Mouse (Mus musculus): Measurements from ENCODE around the gene Rasgef1c.

The Rasgef1c gene

DNA sequence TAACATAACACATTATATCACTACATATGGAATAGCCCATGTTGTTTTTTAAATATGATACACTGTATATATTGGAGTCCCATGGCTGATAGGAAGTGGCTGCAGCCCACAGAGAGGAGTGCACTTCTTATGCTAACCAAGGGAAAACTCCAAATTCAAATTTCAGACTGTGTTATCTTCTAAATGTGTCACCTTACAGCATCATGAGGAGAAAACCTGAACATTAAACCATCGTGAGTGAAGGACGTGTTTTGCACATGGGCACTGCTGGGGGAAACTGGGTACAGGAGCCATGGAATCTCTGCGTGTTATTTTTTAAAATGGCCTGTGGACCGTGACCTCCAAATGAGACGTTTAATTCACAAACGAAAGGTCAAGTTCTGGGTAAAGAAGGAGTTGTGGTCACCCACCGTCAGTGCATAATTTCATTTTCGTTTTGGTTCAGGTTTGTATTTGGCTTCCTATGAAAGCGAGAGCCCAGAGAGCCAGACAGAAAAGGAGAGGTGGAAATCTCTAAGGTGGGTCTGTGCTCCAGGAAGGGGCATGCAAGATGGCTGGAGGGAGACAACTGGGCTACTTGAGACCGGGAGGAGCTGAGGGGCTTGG, 76.4 kb downstream of the Rasgef1c start:
- DNase-seq (ENCODE audit: low read depth): no peak

- no peak for DNase-seq (ENCODE audit: low read depth)
Measured at GRCm38 (mm10) chr11:49978935-49979334, 77.3 kb downstream of the Rasgef1c start.

DNA sequence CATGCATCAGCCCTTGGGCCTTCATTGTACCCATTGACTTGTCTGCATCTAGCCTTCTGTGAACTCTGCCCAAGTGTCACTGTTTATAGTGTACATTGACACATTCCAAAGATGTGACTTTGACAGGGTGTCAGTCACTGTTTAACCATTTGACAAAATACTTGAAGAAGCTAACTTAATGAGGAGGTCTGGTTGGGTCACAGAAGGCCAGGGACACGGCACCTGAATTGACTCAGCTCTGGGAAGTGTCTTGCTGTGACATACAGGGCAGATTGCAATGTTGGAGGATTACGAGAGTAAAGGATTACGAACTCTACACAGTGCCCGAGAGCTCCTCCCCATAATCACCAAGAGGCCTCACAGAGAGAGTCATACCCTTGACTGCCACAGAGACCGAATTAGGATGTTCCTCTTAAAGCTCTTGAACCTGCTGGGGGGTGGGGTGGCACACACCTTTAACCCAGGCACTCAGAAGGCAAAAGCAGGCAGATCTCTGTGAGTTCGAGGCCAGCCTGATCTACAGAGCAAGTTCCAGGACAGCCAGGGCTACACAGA, 79.1 kb downstream of the Rasgef1c start:
- no peak for DNase-seq (ENCODE audit: low read depth)

DNA sequence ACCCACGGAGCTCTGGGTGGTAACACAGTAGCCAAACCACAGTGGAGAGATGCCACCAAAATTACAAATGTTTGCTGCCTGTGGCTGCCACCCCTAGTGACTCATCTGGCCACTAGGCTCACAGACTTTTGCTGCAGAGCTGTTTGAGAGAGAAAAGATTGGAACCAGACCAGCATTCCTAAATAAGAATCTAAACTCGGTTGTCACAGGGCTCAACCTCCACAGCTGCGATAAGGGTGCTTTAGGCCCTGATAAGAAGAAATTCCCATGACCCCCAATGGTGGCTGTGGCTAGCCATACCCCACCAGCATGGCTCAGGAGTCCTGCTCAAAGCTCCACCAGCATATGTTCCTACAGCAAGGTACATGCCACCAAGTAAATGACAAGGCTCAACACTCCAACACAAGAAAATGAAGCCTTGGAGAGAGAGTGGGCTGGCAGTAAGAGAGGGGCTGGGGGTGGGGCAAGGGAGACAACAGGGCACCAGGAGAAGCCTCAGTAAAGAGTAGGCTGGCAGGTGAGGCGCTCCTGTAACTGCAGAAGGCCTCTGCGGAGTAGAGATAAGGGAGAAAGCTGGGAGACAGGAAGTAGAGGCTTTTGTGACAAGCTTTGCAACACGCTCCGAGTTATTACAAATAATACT, 79.8 kb downstream of the Rasgef1c start:
- peak; percentile 13 for DNase-seq (ENCODE audit: low read depth)

DNA sequence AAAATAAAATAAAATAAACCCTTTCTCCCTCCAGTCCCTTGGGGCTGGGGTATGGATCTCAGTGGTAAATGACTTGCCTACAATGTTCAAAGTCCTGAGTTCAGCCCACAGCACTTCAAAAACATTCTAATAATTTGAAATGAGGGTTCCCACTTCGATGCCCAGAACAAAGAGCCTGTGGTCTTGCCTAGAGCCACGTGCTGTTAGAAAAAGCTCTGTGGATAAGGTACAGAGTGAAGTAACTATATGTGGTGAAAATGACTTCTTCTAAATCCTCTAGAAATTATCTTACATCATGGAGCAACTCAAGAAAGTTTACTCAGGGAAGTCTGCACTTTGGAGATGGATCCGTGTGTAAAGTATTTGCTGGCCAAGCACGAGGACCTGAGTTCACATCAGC, 80.5 kb downstream of the Rasgef1c start:
- no peak for DNase-seq (ENCODE audit: low read depth)

DNA sequence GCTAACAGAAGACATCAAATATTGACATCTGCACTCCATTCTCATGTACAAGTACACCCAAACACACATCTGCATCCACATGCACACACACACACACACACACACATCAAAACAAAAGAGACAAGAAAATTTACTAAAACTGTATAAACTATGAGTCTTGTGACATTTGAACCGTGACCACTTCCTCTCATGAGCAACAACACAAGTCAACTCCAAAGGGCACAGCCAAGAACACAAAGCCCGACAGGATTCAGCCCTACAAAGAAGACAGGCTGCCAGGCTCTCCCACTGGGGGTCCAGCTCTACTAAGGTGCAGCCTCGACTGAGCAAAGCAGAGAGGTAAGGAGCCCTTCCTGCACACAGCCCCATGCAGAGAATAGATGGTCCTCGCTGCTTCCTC, 81.2 kb downstream of the Rasgef1c start:
- DNase-seq (ENCODE audit: low read depth): no peak

DNA sequence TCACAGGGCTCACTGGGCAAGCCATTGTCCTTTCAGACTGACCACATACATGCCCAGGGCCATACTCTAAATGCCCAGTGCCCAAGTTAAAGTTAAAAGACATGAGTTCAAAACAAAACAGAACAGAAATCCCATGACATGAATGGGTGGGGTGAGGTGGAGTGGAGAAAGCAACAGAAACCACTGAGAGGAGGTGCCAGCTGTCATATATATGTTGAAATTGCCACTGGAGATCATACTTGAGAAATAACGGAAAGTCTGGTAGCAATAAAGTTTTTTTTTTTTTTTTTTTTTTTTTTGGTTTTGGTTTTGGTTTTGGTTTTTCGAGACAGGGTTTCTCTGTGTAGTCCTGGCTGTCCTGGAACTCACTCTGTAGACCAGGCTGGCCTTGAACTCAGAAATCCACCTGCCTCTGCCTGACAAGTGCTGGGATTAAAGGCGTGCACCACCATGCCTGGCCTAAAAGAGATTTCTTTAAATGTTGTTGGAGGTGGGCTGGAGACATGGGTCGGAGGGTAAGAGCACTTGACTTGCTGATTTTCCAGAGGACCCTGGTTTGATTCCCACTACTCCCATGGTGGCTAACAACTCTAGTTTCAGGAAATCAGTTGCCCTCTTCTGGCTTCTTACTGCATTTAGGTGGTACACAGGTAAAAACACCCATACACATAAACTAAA, 82.4 kb downstream of the Rasgef1c start:
- peak; percentile 20 for DNase-seq (ENCODE audit: low read depth)

DNA sequence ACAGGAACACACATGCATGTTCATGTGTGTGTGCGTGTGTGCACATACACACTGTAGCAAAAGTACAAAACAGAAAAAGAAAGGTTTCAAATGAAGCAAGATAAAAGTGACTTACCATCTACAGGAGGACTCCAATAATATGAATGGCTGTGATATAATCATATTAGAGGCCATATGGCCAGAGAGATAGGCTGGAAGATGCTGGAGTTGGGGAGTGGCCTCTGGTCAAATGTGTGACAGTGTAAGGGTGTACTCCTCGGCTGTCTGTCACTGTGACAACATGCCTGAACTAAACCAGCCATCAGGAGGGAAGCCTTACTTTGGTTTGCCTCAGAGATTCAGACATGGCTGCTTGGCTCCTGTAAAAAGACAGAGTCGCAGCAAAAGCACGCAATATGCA, 83.4 kb downstream of the Rasgef1c start:
- DNase-seq (ENCODE audit: low read depth): no peak

DNA sequence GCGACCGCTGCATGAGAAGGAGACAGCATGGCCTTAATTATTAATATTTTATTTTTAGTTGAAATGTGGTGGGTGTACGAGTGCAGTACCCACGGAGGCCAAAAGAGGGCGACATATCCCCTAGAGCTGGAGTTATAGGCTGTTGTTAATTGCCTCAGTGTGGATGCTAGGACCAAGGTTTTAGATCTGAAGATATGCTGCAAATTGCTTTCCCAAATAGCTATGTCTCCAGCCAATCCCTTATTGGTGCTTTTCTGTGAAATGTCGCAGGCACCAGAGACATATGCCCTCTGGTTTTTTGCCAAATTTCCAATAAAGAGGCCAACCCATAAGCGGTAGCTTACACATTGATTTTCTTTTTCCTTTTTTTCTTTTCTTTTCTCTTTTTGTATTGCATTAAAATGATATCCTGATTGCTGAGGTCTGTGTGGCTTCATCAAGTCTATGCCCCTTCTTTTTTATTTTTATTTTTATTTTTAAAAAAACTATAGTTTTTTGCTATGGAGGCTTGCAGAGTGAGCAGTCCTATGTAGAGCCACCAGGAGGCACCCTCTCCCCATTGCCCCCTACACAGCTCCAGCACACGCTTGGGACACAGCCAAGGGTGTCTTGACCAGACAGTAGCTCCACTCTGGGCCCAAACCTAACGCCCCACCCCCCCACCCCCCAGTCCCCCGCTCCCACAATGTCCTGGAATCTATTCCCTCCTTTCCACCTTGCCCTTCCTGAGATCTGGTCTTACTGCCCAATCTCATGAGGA, 84.8 kb downstream of the Rasgef1c start:
- DNase-seq (ENCODE audit: low read depth): peak; percentile 76

GRCm38 (mm10) chr11:49994536-49994935, 92.9 kb downstream of the Rasgef1c start:
- DNase-seq (ENCODE audit: low read depth): no peak

- no peak for DNase-seq (ENCODE audit: low read depth)
Measured at GRCm38 (mm10) chr11:49996398-49996797, 94.8 kb downstream of the Rasgef1c start.

- DNase-seq (ENCODE audit: low read depth): peak; percentile 65
Measured at GRCm38 (mm10) chr11:49997321-49997720, 95.7 kb downstream of the Rasgef1c start.

DNA sequence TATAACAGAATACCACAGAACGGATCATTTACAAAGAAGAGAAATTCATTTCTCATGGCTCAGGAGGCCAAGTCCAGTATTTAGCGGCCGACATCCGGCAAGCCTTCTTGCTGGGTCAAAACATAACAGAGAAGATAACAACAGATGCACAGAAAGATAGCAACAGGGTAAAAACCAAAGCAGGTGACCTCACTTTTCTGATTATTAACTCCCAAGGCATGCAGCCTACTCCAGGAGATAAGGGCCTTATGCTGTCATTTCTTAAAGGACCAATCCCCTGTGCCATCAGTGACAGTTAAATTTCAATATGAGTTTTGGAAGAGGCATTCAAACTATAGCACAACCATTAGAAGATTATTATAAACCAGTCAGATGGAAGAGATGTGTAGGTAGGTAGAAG, 101.2 kb downstream of the Rasgef1c start:
- no peak for DNase-seq (ENCODE audit: low read depth)

DNA sequence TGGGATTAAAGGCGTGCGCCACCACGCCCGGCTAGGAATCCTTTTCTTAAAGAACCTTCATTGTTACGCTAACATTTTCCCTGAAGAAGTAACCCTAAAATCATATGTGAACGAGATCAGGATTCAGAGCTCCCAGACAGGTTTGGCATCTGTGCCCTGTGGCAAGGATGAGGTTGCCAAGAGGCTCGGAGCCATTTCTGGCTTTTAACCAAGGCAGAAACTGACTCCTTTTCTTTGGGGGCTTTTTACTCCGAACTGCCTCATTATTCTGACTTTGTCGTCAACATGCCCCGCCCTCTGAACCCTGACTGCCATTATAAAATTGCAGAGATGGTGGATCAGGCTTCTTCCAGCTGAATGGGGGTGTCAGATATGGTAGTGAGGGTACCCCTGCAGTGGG, 106.1 kb downstream of the Rasgef1c start:
- DNase-seq (ENCODE audit: low read depth): no peak

GRCm38 (mm10) chr11:50008231-50008630, 106.6 kb downstream of the Rasgef1c start:
- DNase-seq (ENCODE audit: low read depth): no peak

- DNase-seq (ENCODE audit: low read depth): no peak
Measured at GRCm38 (mm10) chr11:50013016-50013415, 111.4 kb downstream of the Rasgef1c start.

GRCm38 (mm10) chr11:50016503-50016902, 114.9 kb downstream of the Rasgef1c start:
- no peak for DNase-seq (ENCODE audit: low read depth)

GRCm38 (mm10) chr11:50017511-50017910, 115.9 kb downstream of the Rasgef1c start:
- DNase-seq (ENCODE audit: low read depth): no peak

DNA sequence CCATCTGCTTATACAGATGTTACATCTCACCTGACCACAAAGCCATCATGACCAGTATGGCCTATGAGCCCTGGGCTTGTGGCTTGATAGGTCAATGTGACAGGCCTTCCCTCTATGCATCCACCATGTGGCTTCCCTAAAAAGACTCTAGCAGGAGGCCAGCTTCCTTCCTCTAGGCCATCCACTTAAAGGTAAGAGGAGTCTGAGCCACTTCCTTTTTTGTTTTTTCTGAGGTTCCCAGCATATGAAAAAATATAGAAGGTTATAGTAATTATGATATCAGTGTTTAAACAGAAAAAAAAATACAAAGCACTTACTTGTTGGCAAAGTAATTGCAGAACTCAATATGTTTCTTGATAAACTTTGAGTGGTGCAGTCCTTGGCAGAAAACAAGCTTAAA, 117.2 kb downstream of the Rasgef1c start:
- DNase-seq (ENCODE audit: low read depth): no peak

- DNase-seq (ENCODE audit: low read depth): no peak
Measured at GRCm38 (mm10) chr11:50022085-50022484, 120.5 kb downstream of the Rasgef1c start.

GRCm38 (mm10) chr11:50024445-50024832, 122.8 kb downstream of the Rasgef1c start:
- DNase-seq (ENCODE audit: low read depth): no peak
